Mouse (Mus musculus): ENCODE data around the gene Nsl1.

Nsl1 gene

DNA sequence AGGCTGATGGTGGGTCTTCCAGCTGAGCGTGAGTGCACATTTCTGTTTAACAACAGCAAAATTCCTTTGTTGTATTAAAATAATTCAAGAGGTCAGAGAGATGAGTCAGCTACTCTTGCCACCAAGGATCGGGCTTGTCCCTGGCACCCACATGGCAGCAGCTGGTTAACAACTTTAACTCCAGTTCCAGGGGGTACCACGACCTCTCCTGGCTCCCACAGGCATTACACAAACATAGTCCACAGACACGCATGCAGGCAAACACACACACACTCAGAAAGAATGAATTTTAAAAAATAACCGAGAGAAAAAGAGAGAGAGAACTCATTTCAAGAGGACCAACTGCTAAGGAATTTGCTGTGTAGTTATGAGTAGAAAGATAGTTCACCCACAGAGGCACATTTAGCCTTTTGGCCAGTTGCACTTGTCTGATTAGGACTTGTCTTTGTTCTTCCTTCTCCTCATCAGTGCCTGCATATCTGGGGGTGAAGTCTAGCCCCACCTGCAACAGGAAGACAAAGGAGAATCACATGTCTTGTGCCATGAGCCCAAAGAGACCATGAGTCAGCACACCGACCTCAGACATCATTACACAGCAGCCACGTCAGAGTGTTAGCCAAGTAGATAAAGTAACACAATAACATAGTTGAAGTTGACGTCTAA lies 7.8 kb upstream of the Nsl1 start:
- DNase-seq (ENCODE audit: low spot score in 2 of 2), result no peak

DNA sequence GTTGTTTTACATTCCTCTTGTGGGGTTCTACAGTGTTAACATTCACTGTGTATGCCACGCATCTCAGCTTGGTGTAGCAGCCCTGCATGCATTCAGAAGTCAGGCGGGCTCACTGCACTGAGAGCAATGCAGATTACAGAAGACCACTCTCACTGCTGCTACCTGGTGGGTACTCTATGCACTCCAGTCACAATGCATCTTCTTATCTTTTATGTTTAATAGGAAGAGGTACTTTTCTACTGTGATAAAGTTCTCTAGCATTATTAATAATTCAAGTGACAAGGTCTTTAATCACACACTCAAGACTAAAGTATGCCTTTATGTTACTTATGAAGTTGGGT lies 7.3 kb upstream of the Nsl1 start:
- no peak for DNase-seq (ENCODE audit: low spot score in 2 of 2)

DNA sequence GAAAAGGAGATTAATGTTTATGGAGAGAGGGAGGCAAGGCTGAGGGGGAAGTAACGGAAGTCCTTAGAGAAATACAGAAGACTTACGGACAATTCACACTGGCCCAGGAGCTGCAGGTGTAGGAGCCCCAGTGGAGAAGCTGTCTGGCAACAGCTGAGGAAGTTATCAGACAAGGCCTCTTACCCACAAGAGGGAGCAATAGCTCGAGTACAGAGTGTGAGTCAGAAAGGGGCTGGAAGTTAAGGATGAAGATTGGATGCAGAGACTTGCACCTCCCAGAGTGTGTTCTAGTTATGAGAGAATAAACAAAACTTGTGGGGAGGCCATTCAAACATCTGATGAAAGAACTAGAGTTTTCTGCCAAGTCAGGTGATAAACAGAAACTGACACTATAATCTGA lies 5.4 kb upstream of the Nsl1 start:
- no peak for DNase-seq (ENCODE audit: low spot score in 2 of 2)

DNA sequence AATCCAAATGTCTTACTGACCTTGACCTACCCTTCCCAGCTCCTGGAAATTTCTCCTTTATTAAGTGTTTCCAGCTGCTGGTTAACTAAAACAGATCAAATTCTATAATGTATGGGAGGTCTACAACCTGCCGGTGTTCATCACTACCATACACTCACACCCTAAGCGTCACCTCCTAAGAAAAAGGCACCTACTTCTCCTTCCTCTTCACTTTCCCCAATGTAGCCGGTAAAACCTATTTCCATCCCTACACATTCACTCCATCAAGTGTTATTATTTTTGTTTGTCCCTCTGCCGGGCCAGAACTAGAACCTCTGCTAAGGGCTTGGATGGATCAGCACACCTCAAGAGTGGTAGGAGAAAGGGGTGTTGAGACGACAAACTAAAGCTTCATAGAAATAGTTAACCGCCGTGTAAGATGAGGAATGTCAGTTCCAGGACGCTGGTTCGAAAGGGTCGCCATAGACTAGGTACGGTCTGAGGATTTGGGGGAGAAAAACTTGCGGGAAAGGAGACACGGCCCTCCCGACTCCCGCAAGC lies 501 bp upstream of the Nsl1 start:
- DNase-seq (ENCODE audit: low spot score in 2 of 2), result no peak

DNA sequence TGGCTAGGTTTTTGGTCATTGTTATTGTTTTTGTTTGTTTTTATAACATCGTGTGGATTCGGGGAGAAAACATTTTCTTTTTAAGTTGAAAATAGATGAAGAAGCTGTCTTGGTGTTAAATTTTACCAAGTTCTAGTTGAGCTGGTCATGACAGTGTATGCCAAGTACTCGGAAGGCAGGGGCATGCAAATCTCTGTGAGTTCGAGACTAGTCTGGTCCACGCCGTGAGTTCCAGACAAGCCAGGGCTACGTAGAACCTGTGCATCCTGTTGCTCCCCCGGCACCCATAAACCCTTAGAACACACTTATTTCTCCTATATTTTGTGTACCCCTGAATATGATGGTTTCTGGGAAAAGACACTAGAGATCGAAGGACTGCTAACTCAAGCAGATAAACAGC lies 888 bp downstream of the Nsl1 start:
- DNase-seq (ENCODE audit: low spot score in 2 of 2), result no peak

DNA sequence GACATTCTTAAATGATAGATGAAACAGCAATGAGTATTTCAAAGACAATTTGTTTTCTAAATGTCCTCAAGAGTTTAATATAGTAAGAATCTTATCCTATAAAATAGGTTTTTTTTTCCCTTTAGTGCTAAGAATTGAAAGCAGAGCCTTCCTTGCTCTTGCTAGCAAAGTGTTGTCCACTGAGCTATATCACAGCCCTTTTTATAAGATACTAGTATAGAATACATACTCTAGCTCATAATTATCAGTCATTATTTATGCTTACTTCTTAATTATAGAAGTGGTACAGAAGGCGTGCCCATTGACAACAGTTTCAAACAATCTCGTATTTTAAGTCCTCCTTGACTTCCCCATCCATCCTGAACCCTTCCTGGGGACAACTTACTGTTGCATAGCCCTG lies 1.7 kb downstream of the Nsl1 start:
- DNase-seq (ENCODE audit: low spot score in 2 of 2), result no peak

DNA sequence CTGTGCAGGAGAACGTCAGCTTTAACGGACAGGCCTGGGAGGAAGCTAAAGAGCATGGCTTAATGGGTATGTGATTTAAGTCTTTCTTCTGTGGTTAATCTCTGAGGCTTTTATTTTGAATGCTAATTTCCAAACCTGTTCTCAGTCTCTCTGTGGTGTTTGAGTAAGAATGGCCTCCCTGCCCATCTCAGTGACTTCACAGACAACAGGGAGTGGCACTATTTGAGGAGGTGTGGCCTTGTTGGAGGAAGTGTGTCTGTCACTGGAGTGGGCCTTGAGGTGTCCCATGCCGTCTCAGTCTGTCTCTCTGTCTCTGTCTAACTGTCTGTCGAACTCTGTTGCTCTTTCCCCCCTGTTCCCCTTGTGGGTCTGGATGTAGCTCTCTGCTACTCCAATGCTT lies 2.4 kb downstream of the Nsl1 start:
- DNase-seq (ENCODE audit: low spot score in 2 of 2), result no peak

DNA sequence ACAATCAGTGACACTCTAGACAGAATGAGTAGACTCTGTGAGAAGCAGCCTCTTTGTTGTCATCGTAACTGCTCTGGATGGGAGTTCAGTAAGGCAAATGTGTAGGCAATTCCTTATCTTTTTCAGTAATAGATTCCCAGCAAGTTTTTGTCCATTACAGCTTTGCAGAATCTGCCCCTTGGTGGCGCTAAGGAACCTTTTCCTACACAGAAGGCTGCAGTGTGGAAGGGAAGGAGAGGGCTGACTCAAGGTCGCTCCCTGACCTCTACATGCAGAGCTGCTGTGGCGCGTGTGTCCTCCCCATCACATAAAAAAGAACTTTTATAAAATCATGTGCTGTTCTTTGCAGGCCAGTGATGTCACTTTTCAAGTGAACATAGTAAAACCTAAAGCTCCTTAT lies 5.6 kb downstream of the Nsl1 start:
- DNase-seq (ENCODE audit: low spot score in 2 of 2), result no peak

DNA sequence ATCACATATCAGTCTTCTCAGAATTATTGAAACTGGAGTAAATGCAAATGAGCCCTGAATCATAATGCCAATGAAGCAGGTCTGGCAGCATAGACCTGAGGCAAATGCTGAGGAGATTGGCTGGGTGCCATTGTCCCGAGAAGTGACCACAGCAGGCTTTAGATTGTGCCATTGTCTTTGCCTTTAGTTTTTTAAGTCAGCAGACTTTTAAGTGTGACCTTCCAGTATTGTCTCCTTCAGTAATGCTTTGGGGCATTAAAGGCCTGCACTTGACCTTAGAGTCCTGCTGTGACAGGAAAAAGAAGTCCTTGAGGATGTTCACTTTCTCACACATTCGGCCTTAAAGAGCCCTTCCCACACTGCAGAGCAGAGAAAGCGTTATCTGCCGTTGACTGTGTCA lies 7.4 kb downstream of the Nsl1 start:
- DNase-seq (ENCODE audit: low spot score in 2 of 2), result no peak

DNA sequence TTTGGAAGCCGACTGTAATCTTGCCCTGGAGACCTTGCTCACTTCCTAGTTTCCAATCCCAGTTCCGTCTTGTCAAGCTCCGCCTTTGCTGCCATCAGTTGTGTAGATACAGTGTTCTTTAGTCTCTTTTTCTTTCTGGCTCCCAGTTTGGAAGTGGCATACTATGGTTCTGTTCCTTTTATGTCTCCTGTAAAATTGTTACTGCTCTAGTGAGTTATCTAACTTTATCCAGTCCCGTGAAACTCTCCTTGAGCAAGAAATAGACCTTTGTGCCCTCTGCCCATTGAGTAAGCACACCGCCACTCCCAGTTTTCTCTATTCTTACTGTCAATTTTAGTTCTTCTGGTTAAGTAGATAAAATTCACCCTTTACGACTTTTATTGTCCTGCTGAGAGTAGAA lies 8.8 kb downstream of the Nsl1 start:
- no peak for DNase-seq (ENCODE audit: low spot score in 2 of 2)

DNA sequence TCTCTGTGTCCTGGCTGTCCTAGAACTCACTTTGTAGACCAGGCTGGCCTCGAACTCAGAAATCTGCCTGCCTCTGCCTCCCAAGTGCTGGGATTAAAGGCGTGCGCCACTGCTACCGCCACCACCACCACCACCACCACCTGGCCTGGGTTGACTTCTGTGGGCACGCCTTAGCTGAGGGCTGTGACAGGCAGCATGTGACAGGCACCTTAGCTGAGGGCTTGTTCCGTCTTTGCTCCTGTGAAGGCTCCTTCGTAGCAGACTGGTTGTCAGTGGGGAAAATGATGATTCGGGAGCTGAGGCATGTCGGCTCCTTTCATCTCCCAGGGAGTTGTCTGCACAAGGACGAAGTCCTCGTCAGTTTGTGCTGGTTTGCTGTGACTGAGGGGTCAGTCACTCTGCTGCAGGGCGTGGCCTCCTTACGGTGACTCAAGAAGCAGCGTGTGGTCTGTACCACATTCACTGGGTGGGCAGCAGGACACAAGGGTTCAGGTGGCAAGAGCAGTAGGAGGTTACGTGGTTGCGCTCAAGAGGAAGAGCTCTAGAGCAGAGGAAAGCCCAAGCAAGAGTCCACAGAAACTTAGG lies 9.6 kb downstream of the Nsl1 start:
- DNase-seq (ENCODE audit: low spot score in 2 of 2), result no peak

DNA sequence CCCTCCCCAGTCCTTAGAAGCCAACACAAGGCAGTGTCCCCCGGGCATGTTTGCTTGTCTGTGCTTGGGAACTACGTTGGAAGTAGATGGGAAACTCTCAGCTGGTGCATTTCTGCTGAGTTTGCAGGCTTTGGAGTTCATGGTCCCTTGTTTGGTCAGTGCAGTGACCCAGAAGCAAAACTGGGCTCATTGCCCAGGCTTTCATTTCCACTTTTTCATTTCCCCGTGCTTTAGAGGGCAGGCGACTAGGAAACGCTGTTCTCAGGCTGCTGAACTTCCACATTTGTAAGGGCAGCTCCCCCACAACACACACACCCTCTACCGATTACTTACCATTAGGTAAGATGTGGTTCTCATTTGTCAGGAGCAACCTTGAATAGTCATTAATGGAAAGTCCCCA lies 10.2 kb downstream of the Nsl1 start:
- DNase-seq (ENCODE audit: low spot score in 2 of 2), result peak in 1 of 2 experiments; percentile 47

DNA sequence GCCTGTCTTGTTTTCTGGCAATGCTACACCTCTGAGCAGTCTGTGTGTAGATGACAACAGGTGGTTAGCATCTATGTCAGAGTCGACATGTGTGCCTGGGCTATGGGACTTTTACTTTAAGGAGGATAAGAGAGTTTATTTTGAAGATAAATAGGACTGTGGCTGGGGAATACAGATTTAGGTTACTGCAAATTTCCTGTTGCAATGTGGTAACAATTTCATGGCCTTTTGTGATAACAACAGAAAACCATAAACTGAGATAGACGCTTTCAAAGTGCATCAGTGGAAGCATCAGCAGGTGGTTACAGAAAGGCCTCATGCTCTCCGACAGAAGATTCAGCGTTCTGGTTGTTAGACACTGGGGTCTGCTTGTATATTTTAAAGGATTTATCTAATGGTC lies 10.7 kb downstream of the Nsl1 start:
- no peak for DNase-seq (ENCODE audit: low spot score in 2 of 2)

DNA sequence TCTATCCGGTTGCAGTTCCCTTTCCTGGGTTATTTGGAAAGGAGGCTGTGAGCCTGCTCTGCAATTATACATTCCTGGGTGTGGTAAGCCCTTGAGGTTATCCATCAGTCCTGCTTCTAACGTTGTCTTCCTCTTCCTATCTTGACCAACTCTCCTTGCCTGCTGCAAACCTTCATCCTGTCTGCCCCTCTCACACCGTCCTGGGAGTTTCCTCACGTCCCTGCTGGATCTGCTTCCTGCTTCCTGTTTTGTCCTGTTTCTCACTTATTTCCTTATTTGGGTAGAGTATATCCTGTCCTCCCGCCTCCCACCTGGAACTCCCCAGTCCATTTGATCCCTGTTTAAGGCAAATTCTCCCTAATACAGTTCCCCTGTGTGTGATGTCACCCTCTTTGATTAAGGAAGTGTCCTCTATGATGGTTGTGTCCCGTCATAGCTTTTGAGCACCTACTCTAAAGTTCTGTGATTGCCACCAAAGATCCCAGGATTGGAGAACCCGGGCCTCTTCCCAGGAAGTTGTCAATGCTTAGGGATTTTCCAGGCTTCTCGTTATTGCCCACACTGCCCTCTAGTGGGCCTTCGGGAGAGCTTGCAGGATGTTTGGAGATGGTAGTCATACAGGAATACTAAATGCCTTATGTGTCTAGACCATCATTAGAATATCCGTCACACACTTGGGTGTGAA lies 12.5 kb downstream of the Nsl1 start:
- DNase-seq (ENCODE audit: low spot score in 2 of 2), result peak; percentile 28 to 38

DNA sequence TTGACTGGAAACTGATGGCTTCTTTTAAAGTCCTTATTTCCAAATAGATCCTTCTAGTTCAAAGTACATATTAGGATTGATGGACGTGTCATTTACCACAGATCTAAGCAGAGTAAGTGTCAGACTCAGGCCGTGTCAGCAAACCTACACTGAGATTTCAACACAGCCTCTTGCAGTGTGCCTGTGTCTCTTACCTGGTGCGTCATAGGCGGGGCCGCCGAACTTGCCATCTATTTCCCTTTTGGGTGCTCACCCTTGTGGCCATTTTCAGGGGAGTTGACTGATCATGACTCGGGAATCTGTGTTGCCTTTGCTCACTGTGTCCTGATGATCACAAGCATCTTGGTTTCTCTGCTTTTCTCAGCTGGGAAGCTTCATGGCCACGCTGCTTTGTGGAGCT lies 20.4 kb downstream of the Nsl1 start:
- no peak for DNase-seq (ENCODE audit: low spot score in 2 of 2)

DNA sequence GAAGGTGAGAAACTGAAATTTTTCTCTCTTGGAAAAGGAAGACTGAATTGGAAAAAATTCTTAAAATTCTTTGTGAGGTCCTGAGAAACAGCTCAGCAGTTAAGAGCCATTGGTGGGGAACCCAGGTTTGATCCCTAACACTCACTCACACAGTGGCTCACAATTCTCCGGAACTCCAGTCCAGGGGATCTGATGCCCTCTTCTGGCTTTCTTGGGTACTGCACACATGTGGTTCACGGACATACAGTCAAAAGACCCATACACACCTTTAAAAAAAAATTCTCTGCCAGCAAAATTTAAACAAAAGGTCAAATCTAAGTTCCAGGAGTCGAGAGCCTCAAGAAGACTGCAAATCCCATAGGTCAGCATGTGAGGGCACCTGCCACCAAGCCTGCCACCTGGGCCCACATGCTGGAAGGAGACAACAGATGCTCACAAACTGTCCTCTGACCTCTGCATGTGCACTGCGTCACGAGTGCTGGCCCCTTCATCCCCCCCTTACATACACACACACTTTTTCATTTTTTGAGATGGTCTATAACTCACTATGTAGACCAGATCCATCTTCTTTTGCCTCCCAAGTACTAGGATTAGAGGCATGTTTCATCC lies 22.2 kb downstream of the Nsl1 start:
- peak in 1 of 2 experiments; percentile 35 for DNase-seq (ENCODE audit: low spot score in 2 of 2)

DNA sequence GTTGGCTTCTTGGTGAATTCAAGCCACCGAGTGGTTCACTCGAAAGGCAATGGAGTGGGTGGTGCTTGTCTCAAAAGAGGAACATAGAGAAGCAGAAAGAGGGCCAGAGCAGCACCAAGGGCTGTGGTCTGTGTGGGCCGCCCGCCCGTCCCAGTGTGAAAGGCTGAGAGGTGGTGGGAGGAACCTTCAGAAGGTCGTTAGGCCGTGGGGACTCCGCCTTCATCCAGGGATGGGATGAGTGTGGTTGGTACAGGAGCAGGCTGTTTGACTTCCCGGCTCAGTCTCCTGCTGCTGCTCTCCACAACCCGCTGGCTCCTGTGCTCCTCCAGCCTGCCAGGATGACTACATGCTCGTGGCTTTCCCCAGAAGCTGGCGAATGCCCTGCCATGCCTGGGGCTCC lies 22.8 kb downstream of the Nsl1 start:
- no peak for DNase-seq (ENCODE audit: low spot score in 2 of 2)

DNA sequence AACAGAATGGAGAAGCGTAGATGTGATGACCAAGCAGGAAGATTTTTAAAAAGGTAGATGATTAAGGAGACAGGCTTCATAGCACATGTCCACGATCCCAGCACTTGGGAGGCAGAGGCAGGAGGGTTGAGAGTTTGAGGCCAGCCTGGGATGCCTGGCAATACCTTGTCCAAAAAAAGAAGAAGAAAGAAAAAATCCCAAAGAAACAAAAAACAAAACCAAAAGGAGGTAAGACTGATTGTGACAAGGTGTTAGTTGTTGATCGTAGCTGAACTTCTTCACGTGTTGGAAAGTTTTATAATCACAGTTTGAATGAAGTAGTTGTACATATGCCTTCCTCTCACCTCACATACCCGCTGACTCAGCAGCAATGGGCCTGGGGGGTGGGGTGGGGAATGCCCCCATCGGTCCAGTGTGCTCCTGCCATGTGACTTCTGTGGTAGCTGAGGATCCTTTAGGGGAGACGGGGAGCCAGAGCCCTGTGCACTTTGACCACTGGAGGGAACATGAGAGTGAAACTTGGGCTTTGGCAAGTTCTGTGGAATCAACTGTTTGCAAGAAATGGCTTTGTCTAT lies 23.6 kb downstream of the Nsl1 start:
- no peak for DNase-seq (ENCODE audit: low spot score in 2 of 2)

DNA sequence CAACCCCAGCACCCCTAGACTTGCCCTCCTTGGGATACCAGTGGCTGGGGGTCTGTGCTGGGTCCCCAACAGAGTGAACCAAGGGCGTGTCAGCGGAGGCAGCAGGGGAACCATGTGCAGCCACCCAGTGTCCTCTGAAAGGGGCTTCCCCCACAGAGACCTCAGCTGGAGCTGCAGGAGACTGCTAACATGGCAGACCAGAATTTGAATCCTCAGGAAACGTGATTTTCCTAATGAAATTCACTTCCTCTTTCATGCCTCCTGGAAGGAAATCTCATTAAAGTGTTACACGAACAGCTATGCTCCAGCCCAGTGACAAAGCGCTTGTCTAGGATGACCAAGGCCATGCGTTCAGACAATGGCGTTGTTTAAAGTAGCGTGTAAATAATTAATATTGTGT lies 24.1 kb downstream of the Nsl1 start:
- no peak for DNase-seq (ENCODE audit: low spot score in 2 of 2)

DNA sequence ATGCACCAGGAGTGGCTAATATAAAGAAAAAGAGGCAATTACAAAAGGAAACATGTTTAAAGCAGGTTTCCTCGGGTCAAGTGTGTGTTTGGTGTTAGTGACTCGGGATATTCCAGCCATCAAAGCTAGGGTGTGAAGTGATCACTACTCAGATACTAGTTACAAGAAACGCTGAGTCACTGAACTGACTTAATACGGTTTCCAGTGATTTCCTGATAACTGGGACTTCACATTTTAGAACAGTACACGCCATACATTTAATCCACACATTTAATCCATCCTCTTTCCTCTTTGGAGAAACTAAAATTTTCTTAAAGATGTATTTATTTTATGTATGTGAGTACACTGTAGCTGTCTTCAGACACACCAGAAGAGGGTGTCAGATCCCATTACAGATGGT lies 25.1 kb downstream of the Nsl1 start:
- no peak for DNase-seq (ENCODE audit: low spot score in 2 of 2)

DNA sequence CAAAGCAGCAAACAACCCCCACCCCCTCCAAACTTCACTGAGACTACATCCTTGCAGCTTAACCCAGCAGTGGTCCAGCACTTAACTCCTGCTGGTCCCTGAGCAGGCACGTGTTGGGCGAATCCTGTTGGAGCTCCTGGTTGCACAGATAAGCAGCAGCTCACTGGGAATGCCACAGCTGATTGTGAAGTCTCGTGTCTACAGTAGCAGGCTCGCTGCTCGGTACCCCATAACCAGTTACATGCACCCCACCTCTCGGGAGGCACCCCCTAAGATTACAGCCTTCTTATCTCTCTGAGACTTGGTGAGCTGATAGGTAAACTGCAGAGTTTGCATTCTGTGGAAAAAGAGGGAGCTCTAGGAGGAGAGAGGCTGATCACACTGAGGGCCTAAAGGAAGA lies 26.5 kb downstream of the Nsl1 start:
- DNase-seq (ENCODE audit: low spot score in 2 of 2), result no peak

DNA sequence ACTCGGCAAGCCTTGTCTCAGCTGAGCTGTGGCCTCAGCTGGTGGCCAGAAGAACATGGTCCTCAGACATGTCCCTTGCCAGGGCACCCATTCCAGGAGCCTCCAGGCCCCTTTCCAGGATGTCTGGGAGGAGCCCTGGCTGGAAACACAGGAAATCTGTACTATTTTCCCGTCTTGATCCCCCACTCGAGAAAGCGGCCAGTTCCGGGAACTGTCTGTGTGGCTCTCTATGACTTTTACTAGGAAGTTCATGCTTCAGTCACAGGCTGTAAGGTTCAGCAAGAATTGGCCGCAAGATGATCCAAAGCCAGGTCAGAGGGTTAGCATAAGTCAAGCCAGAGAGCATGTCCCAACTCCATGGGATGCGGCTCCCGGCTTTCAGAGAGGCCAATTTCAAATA lies 29.2 kb downstream of the Nsl1 start:
- DNase-seq (ENCODE audit: low spot score in 2 of 2), result no peak

DNA sequence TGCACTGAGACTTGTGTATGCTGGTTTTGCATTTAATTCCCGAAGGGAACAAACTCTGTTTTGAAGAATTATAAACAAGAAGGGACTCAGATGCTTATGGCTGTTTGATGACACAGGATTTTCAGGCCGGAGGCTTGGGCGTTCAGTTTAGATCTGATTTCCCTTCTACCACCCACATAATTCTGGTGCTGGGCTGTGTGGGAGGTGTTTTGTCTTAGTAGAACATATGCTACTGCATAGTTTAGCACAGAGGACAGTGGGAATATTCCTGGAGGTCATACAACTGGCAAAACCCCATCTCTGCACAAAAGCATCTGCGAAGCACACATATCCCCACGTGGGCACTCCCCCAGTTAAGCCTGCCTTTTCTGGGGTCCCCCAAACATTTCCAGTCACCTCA lies 30.8 kb downstream of the Nsl1 start:
- no peak for DNase-seq (ENCODE audit: low spot score in 2 of 2)
